Mouse (Mus musculus) lung, adult 2 months (tissue): ENCODE measurements around the gene 1700001C19Rik.

Experiments
- CTCF ChIP-seq: fragments of 200-500 bp; IDR thresholded peaks from 2 replicates; pipeline ENCODE4 v1.5.1; 2011; ENCODE audit warnings: mild to moderate bottlenecking, low read length, control low read depth; ENCODE audit not compliant: insufficient read depth
- POLR2A ChIP-seq: fragments of 200-500 bp; IDR thresholded peaks from 2 replicates; pipeline ENCODE4 v1.6.1; 2011; ENCODE audit warnings: low read depth, mild to moderate bottlenecking, control low read depth, low read length, borderline replicate concordance; ENCODE audit errors: extremely low read depth

DNA sequence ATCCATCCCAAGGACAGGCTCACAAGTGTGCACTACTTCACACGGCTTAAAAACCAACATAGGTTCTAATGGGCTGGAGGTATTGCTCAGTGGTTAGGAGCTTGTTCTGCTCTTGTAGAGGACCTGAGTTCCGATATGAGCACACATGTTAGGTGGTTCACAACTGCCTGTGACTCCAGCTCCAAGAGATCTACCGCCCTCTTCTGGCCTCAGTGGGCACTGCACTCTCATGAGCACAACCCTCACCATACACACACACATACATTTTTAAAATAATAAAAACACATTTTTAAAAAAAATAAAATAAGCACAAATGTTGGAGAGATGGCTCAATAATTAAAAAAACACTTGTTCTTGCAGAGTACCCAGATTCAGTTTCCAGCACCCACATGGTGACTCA, 53.1 kb downstream of the 1700001C19Rik start:
- TF ChIP-seq CTCF (no peak), POLR2A (no peak)
